Mouse (Mus musculus) liver, embryonic 14.5 days (tissue): ENCODE data around the gene 2410002F23Rik. TPM values are rescaled to one million over a fixed set of nuclear protein-coding genes. Genes with fewer than 3 reads are reported as not detected.

Source experiments
- ATAC-seq: fragments of 200-750 bp; cut with Nextera tagmentation; 2 replicates; pipeline ENCODE4 v1.8.0; 2017; ENCODE audit warnings: moderate number of reproducible peaks, mild to moderate bottlenecking, moderate library complexity; ENCODE audit not compliant: insufficient read depth
- DNase-seq, 3 experiments: peaks; one replicate each; pipeline ENCODE4 v3.0.0-alpha.2; 2012 to 2013; ENCODE audit warnings: low read depth in 3 of 3, low spot score in 3 of 3
- H3K27ac ChIP-seq: fragments of 300-500 bp; sonication (generic); 2 replicates; pipeline ENCODE4 v1.5.1; 2014; ENCODE audit warnings: moderate library complexity, mild to moderate bottlenecking, control low read depth, inconsistent platforms
- H3K27me3 ChIP-seq: fragments of 300-500 bp; sonication (generic); 2 replicates; pipeline ENCODE4 v1.6.1; 2014; ENCODE audit warnings: mild to moderate bottlenecking, low read length, moderate library complexity; ENCODE audit not compliant: control insufficient read depth, insufficient read depth
- H3K36me3 ChIP-seq: fragments of 300-500 bp; sonication (generic); replicated peaks from 2 replicates; pipeline ENCODE4 v1.6.1; 2014; ENCODE audit warnings: low read depth; ENCODE audit not compliant: control insufficient read depth, insufficient read depth
- H3K4me1 ChIP-seq, 2 experiments: fragments of 200-500 bp in 1 of 2; fragments of 300-500 bp in 1 of 2; sonication (generic) in 1 of 2; replicated peaks; 2 replicates each; pipeline ENCODE4 v1.6.1; 2012 to 2014; ENCODE audit warnings: antibody characterized with exemption in 1 of 2, inconsistent platforms in 1 of 2, low read length in 1 of 2; ENCODE audit not compliant: control insufficient read depth in 2 of 2, insufficient read depth in 2 of 2
- H3K4me2 ChIP-seq: fragments of 300-500 bp; sonication (generic); 2 replicates; pipeline ENCODE4 v1.6.1; 2014; ENCODE audit warnings: low read depth, mild to moderate bottlenecking, control low read depth, moderate library complexity
- H3K4me3 ChIP-seq, 2 experiments: fragments of 200-500 bp in 1 of 2; fragments of 300-500 bp in 1 of 2; sonication (generic) in 1 of 2; 2 replicates each; pipeline ENCODE4 v1.5.1; 2012 to 2014; ENCODE audit warnings: low read depth in 2 of 2, low read length in 2 of 2, mild to moderate bottlenecking in 2 of 2, control low read depth in 1 of 2, inconsistent platforms in 1 of 2, moderate library complexity in 1 of 2; ENCODE audit not compliant: insufficient read depth in 1 of 2
- H3K9ac ChIP-seq: fragments of 300-500 bp; sonication (generic); replicated peaks from 2 replicates; pipeline ENCODE4 v1.6.1; 2014; ENCODE audit warnings: mild to moderate bottlenecking, control low read depth, moderate library complexity
- H3K9me3 ChIP-seq: fragments of 300-500 bp; sonication (generic); 2 replicates; pipeline ENCODE4 v1.6.1; 2016; ENCODE audit warnings: low read length, mixed read lengths; ENCODE audit not compliant: control insufficient read depth
- CTCF ChIP-seq: IDR thresholded peaks from 2 replicates; pipeline ENCODE4 v1.5.1; 2016; ENCODE audit warnings: antibody characterized with exemption, low read depth, control low read depth
- EP300 ChIP-seq: IDR thresholded peaks from 2 replicates; pipeline ENCODE4 v1.6.1; 2016; ENCODE audit warnings: antibody characterized with exemption, low read depth
- WGBS: fragments of 180-500 bp; shearing (Covaris S2); extraction: QIAGEN DNeasy Blood & Tissue Kit; methylation state at CpG from one replicate; pipeline ENCODE4 v1.1.7; 2014; ENCODE audit not compliant: insufficient replicate concordance; 5-methylcytosine and 5-hydroxymethylcytosine counted together
- polyA plus RNA-seq, 2 experiments: library from polyadenylated mRNA; depleted of rRNA in 1 of 2; stranded (reverse) in 1 of 2; unstranded in 1 of 2; fragments of >200 nt; fragmentation: Nextera tagmentation in 1 of 2; extraction: Ambion mirVana in 1 of 2; gene quantifications; 2 replicates each; pipeline versions ENCODE4 v1.2.1 to v1.2.3; 2012 to 2014

Gene 2410002F23Rik
- polyA plus RNA-seq, 2 experiments: 20.0 to 43.8 TPM

DNA sequence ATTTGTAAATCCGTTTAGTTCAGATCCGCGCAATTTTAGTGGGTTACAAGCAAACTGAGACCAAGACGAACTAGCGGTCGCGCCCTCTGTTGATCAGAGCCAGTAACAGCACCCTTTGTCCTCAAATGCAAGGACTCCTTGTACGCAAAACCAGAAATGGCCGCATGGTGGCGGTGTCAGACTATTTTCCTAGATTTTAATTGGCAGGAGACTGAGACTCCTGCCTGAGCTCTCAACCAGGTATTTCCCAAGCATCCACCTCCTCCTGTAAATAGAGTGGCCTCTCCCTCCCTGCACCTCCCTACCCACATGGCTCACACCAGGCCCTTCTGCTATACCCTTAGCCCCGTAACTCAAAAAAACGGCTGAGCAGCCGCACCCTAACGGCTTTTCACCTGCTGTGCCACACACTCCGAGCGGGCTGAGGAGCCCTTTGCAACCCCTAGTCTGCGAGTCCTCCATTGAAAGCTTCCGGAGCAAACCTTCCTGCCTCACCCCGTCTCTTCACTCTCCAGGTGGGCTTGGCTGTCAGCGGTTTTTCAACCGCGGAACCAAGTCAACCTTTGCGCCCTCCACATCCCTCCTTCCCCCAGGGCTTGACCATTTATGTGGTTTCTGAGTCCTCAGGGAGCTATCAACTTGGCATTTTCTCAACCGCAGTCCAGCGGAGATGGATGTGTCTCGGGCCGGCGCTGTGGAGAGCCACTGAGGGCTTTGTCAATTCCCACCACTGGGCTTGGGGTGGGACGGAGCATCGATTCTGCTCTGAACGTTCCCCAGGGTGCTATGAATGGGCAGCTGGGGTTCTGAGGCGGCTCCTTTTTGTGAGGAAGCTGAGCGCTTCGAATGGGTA is 16.5 kb downstream of the 2410002F23Rik start:
- Histone ChIP-seq H3K4me1 (no peaks in the 10 kb centered on the region), H3K27ac (no peak overlapping the region), H3K4me2 (peak overlapping the region; percentile 16; the same call in 1 of the 2 replicates), H3K36me3 (no peaks in the 10 kb centered on the region), H3K4me3 (no peak overlapping the region), H3K9me3 (no peaks in the 10 kb centered on the region), H3K27me3 (peaks cover 3% of the 10 kb centered on the region), H3K9ac (no peak overlapping the region)
- WGBS: 4% methylated on average over 34 of the region's 34 CpGs
- DNase-seq (peak; percentile 74 to 79 (median 77)), ATAC-seq (0 out of 2 replicates have a peak, but pooled peaks have one; percentile 18)
- TF ChIP-seq CTCF (peak; percentile 95), EP300 (no peak)

GRCm38 (mm10) chr7:44268117-44268516 is 21.6 kb downstream of the 2410002F23Rik start:
- no peaks in the 10 kb centered on the region for H3K9me3 ChIP-seq
- no peak overlapping the region for H3K4me3 ChIP-seq
- DNase-seq (no peak), ATAC-seq (no peak)
- no peaks in the 10 kb centered on the region; the same call in 1 of the 2 replicates for H3K27me3 ChIP-seq
- 59% methylated on average over 11 of the region's 11 CpGs for WGBS
- H3K4me2 ChIP-seq: no peak overlapping the region
- no peaks in the 10 kb centered on the region for H3K4me1 ChIP-seq
- TF ChIP-seq CTCF (no peak), EP300 (no peak)
- no peak overlapping the region for H3K27ac ChIP-seq
- H3K36me3 ChIP-seq: no peaks in the 10 kb centered on the region
- H3K9ac ChIP-seq: no peak overlapping the region

DNA sequence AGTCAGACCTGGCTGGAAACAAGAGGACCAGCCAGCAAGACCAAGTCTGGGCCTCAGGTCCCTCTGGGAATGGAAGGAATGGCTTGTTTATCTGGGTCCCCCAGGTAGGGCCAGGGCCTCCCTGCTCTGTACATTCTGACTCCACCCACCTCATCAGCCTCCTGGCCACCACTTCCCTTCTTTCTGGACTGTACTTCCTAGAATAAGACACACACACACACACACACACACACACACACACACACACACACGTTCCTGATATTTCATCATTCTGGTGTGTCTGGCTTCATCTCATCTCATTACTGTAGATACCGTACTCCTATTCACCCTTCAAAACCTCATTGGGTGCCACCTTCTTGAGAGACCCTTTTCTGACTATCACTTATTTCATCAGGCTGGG is 22.9 kb downstream of the 2410002F23Rik start:
- H3K9me3 ChIP-seq: no peaks in the 10 kb centered on the region
- H3K4me3 ChIP-seq: no peak overlapping the region
- ATAC-seq: no peak
- H3K4me2 ChIP-seq: no peak overlapping the region
- DNase-seq: no peak
- WGBS: 34% methylated on average over 2 of the region's 2 CpGs
- no peaks in the 10 kb centered on the region; the same call in 1 of the 2 replicates for H3K27me3 ChIP-seq
- no peak overlapping the region for H3K9ac ChIP-seq
- no peak overlapping the region for H3K27ac ChIP-seq
- H3K36me3 ChIP-seq: no peaks in the 10 kb centered on the region
- no peaks in the 10 kb centered on the region for H3K4me1 ChIP-seq
- TF ChIP-seq EP300 (no peak), CTCF (no peak)

GRCm38 (mm10) chr7:44271309-44271708 is 24.8 kb downstream of the 2410002F23Rik start:
- DNase-seq (no peak), ATAC-seq (no peak)
- H3K4me3 ChIP-seq: no peak overlapping the region
- H3K9ac ChIP-seq: no peak overlapping the region
- H3K4me2 ChIP-seq: no peak overlapping the region
- no peaks in the 10 kb centered on the region for H3K4me1 ChIP-seq
- TF ChIP-seq EP300 (no peak), CTCF (no peak)
- no peaks in the 10 kb centered on the region for H3K9me3 ChIP-seq
- WGBS: 51% methylated on average over 2 of the region's 2 CpGs
- H3K27me3 ChIP-seq: no peaks in the 10 kb centered on the region; the same call in 1 of the 2 replicates
- no peaks in the 10 kb centered on the region for H3K36me3 ChIP-seq
- H3K27ac ChIP-seq: no peak overlapping the region

GRCm38 (mm10) chr7:44272546-44272945 is 26.0 kb downstream of the 2410002F23Rik start:
- no peaks in the 10 kb centered on the region; the same call in 1 of the 2 replicates for H3K27me3 ChIP-seq
- no peaks in the 10 kb centered on the region for H3K36me3 ChIP-seq
- no peaks in the 10 kb centered on the region for H3K9me3 ChIP-seq
- no peak overlapping the region for H3K4me3 ChIP-seq
- ATAC-seq: no peak
- 52% methylated on average over 7 of the region's 7 CpGs for WGBS
- H3K9ac ChIP-seq: no peak overlapping the region
- H3K4me1 ChIP-seq: no peaks in the 10 kb centered on the region
- no peak overlapping the region for H3K27ac ChIP-seq
- DNase-seq: no peak
- no peak overlapping the region for H3K4me2 ChIP-seq
- no peak for TF ChIP-seq EP300
- TF ChIP-seq CTCF: no peak
